Mouse (Mus musculus) mesoderm, embryonic 11.5 days (tissue): Measurements from ENCODE around the gene Hmox1.

ENCODE experiments used
- DNase-seq: peaks from one replicate; pipeline ENCODE4 v3.0.0-alpha.2; 2012; ENCODE audit warnings: low read depth, low spot score

Gene Hmox1

DNA sequence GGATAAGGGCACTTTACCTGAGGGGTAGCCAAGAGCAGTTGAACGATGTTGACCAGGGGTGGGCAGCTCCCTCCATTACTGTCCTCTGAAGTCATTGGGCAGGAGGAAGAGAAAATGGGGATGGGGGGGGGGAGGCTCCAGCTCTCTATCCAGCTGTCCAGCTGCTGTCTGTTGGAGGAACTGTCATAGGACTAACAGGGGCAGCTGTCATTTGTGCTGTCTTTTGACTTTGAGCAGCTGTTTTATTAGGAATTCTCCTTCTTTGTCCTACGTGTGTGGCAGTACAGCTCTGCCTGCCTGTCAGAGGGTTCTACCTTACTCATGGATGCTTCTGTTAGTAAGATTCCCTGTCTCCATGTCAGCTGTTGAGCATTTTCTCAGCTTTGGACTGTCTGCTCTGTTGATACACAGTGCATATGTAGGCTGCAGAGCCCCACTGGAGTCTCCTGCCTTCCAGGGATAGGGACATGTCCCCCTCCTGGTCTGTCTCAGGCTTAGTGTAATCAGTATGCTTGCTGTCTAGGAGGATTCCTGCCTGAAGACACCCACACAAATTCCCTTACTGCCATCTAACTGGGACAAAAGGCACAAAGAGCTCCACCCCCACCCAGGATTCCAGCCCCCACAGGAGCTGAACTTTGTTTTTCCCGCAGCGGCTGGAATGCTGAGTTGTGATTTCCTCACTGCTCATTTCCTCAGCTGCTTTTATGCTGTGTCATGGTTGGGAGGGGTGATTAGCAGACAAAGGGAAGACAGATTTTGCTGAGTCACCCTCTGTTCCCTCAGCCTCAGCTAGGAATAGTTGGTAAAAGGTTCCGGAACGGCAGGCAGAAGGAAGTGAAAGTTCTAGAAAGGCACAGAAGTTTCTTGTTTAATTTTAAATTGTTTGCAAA, 4.2 kb upstream of the Hmox1 start:
- peak; percentile 92 for DNase-seq

DNA sequence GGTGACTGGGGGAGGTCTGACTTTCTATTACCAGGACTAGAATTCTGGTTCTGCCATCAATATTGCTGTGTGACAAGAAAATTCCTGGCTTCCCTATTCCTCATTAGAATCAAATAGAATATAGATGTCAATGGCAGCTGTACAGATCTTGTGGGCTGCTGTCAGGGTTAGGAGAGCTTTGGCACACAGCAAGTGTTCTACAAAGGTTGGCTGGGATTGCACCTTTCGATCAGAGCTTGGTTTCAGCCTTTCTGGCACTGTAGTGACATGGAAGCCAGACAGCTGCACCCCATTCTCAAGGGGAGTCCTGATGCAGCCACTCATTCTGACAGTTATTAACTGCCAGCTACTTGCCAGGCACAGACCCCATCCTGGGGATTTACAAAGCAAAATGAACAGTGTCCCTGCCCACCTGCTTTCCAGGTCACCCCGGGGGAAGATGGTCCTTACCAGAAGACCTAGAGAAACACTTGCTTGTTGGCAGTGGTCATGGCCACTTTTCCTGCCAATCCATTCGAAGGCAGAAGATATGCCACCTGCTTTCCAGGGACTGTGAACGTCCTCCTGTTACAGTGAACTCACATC, 2.5 kb upstream of the Hmox1 start:
- no peak for DNase-seq

DNA sequence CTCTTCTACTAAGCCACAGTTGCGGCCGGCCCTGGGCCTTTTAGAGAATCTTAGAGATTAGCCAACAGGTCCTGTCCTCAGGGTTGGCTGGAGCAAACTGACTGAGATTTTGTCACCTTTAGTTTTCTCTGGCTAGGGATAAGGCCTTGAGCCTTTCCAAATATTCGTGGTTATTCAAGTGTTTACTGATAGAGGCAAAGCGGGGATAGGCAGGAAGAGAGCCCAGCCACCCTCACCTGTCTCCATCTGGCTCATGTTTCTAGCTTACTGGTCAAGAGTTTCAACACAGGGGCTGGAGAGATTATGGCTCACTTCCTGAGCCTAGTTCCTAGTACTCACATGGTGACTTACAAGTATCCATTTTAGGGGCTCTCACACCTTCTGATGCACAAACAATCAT, 9.5 kb downstream of the Hmox1 start:
- no peak for DNase-seq

DNA sequence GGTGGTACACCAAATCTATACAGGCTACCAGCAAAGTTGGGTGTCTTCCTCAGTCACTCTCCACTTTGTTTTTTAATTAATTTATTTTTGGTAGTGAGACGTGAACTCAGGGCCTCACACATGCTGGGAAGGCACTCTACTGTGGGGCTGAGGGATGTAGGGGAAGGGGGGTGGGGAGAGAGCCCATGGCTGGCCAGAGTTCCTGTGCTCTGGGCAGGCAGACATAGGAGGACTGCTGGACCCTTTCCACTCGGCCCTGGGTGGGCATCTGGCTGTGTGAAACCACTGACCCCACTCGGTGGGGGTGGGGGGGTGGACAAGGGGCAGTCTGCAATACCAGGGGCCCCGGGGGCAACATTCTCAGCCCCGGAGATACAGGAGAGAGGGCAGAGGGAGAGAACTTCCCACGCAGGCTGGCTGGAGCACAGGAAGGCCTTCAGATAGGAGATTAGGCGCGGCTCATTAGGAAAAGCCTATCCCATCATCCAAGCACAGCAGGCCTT, 10.0 kb downstream of the Hmox1 start:
- DNase-seq: no peak

DNA sequence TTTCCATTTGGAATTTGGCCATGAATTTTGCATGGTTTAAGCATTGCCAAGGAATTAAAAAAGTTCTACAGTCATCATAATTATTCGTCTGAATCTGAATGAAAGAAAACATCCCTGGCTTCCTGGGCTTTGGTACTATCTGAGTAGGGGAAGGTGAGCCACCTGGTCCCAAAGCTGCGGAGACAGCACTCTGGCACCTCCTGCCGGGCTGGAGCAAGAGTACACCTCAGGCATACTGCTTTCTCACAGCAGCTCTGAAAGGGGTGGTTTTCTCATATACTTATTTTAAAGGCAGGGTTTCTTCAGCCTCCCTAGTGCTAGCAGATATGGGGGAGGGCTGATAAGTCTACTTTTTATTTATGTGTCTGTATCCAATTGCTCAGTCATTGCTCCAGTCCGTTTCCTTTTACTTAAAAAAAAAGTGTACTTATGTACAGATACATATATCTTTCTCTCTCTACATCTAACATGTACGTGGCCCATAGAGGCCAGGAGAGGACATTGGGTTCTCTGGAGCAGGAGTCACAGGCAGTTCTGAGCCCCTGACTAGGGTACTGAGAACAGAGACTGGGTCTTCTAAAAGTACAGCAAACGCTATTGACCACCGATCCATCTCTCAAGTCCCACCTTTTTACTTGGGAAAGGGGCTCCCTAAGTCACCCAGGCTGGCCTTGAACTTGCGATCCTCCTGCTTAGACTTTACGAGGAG, 15.3 kb downstream of the Hmox1 start:
- peak; percentile 83 for DNase-seq

DNA sequence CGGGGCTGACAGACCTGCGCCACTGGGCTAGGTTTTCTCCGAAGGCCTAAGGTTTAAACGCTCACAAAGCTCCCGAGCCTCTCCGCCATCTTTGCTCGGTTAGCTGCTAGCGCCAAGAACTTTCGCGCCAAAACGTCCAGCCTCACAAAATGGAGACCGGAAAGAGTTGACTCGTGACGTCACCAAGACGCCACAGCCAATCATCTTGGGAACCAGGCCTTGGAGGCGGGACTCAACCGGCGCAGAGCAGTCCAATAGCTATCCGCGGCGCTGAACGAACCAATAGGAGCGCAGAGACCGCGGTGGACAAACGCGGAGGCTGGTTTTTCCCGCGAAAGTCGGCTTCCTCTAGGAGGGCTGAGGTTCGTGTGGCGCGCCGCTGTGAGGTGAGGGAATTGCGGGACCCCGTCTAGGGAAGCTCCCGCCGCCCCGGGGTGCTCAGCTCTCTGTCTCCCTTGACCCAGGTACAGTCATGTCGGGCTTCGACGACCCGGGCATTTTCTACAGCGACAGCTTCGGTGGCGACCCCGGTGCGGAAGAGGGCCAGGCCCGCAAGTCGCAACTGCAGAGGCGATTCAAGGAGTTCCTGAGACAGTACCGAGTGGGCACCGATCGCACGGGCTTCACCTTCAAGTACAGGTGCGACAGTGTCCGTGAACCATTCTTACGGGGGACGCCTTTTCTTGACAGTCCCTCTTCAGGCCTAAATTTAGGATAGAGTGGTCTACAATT, 16.0 kb downstream of the Hmox1 start, which contains the start of gene Mcm5:
Gene Mcm5, plus strand, starts transcription at position 334 of the 732 bp plus-strand sequence.
- peak; percentile 100 for DNase-seq

DNA sequence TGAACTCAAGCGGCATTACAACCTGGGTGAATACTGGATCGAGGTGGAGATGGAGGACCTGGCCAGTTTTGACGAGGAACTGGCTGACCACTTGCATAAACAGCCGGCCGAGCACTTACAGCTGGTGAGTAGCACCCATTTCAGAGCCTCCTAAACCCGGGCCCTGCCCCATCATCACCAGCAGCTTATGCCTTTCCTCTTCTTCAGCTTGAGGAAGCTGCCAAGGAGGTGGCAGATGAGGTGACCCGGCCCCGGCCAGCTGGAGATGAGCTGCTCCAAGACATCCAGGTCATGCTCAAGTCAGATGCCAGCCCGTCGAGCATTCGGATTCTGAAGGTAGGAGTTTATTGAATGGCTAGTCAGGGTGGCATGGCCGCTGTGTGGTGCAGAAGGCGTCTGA, 16.7 kb downstream of the Hmox1 start:
- DNase-seq: no peak

DNA sequence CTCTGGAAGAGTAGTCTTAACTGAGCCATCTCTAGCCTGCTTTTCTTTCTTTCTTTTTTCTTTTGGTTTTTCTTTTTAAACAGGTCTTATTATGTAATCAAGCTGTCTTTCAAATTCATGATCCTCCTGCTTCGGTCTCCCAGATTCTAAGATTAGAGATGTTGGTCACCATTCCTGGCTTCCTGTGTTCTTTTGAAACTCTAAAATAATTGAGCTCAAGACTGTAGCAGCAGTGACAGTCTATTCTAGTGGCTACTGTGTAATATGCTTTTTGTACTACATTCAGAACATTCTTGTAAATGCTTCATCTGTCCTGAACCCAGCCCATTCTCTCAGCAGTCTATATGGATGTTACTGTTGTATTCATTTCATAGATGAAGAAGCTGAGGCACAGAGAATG, 25.1 kb downstream of the Hmox1 start:
- DNase-seq: no peak

DNA sequence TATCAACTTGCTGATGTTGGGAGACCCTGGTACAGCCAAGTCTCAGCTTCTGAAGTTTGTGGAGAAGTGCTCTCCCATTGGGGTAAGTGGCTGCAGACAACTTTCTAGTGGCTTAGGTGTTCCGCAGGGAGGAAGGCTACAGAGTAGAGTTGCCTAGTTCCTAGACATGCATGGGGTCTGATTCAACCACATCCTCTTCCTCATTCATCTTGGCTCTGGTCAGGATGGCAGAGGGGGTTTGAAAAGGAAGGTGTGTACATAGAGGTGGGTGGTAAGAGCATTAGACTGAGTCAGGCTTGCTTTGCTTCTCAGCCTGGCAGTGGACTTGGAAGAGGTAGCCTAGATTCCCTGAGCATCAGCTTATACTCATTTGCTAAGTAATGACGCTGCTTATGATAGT, 25.9 kb downstream of the Hmox1 start:
- DNase-seq: no peak

DNA sequence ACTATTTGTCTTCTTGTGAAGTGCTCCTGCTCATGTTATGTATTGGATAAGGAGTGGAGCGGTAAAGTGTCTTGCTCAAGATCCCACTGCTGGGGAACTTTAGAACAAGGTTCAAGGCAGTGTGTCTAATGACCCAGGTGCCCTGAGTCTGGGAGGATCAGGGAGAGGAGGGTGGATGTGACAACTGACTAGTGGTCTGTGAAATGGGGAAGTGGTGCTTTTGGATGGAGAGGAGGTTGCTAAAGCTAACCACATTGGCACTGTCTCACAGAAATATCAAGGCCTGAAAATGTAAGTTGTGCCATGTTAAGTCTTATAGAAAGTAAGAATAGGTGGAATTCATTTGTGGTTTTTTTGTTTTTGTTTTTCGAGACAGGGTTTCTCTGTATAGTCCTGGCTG, 26.3 kb downstream of the Hmox1 start:
- DNase-seq: no peak

DNA sequence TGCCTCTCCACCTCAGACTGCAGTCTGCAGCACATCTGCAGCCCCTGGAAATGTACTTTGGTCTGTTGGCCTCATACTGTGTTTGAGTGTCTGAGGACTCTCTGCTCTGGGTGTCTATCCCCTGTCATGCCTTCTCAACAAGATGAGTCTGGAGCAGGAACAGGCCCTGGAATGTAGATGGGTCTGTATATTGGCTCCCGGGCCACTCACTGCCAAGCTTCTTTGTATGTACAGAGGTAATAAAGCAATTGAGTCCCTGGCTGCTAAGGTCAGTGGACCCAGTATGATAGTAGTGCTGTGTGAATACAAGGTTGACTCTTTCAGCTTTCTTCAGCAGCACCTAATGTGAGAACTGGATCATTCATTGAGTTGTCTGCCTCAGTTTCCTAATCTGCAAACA, 34.0 kb downstream of the Hmox1 start:
- no peak for DNase-seq

DNA sequence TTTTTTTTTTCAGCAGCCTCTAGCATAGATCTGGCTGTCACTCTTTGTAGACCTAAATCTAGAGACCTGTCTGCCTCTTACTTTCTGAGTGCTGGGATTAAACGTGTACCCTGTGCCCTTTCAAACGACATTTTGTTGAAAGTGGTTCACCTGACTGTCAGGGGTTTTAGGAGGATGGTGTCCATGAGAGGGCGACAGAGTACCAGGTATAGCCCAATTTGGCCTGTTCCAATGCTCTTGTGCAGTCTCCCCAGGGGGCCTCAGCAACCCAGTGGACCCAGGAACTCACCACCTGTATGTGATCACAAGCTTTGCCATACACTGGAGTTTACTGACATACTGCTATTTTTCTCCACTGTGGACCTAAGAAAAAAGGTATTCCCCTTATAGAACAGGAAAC, 39.1 kb downstream of the Hmox1 start:
- no peak for DNase-seq

DNA sequence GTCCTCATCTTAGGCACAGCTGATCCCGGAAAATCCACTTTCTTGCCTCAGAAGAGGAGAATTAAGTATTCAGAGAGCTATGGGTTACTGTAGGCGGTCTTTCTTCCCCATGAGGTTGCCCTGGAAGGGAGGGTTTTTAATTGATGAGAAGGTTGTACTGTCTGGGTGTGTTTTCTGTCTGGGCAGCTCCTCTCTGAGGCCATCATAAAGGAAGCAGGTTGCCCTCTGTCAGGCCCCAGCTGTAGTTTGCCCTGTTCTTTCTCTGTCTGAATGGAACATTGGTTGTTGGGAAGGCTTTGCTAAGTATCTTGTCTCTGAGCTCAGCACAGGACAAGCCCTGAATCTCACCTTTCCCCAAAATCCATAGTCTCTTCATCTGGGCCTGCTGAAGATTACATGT, 40.0 kb downstream of the Hmox1 start:
- DNase-seq: no peak

DNA sequence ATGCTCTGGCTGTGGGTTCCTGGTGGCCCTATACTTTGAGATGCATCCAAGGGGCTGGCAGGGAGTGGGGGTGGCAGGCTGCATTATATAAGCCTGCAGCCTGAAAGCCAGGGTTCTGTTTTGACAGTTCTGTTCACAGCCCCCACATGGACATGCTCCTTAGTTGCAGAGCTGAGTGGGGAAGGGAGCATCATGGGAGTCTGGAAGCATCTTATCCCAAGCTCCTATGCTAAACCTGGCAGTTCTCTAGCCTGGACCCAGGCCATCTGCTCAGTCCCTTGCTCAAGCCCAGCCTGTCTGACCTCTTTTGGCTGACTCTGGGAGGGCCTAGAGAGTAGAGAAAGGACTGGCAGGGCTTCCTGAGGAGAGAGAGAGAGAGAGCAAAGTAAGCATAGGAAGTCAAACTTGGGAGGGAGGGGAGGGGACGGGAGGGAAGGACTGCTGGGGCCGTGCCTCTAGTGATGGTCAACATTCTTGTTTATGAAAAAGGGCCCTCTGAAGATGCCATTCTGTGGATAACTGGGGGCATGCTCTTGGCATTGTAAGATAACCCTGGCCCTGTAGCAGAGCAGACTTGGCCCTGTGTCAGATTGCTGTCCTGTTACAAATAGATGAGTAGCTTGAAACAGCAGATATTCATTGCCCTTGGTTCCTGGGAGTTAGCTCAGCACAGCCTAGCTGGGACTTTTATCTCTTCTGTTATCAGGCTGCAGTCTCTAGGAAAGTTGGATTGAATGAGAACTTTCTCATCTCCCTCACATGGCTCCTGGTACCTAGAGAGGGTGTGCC, 41.4 kb downstream of the Hmox1 start:
- no peak for DNase-seq

DNA sequence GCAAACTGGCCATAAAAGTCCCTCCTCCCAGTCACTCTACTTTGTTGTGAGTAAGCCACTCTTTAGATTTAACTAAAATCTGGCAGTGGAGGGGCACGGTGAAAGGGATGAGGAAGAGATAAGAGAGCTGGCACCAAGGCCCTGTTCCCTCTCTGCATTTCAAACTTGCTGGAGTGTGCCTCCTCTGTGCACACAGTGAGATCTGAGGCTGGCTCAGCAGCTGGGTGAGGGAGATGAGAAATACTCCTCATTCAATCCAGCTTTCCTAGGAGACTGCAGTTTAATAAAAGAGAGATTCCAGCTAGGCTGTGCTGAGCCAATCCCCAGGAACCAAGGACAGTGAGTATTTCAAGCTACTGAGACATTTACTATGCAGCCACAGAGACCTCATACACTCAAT, 42.3 kb downstream of the Hmox1 start:
- DNase-seq: no peak

DNA sequence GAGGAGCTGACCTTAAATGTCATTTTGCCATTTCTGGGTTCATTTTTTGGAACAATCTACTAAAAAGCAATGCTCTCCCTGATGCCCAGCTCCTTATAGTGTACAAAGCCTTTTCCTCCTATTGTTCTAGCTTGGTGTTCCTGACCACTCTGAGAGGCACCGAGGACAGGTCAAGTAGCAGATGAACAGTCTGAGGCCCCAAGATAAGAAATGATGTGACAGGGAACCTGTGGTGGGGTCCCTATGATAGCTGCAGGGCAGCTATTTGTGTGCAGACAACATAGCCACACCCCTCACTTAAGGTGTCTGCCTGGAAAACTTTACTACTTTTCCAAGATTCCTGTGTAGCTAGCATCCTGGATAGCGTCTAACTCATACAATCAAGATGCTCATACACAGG, 42.8 kb downstream of the Hmox1 start:
- DNase-seq: no peak

DNA sequence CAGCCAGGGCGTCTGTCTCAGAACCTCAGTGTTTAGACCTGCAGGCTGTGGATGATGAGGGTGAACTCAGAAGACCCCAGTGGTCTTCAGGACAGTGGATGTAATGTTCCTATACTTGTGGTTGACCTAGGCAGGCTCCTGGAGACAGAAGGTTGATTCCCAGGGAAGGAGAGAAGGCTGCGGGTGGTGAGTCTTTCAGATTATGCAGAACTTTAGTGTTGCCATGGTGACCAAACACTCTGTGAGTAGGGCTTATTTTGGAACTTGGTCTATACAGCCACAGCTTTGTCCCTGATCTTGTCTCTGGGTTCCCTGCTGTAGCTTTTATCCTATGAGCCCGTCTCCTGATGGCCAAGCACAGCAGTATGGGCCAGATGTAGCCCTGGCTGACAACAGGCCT, 44.1 kb downstream of the Hmox1 start:
- no peak for DNase-seq
